Mouse (Mus musculus) right cerebral cortex, postnatal 25 days (tissue): ENCODE data around the gene Syn3.

Experiments used
- DNase-seq: peaks from one replicate; pipeline ENCODE4 v3.0.0; 2022

The Syn3 gene

DNA sequence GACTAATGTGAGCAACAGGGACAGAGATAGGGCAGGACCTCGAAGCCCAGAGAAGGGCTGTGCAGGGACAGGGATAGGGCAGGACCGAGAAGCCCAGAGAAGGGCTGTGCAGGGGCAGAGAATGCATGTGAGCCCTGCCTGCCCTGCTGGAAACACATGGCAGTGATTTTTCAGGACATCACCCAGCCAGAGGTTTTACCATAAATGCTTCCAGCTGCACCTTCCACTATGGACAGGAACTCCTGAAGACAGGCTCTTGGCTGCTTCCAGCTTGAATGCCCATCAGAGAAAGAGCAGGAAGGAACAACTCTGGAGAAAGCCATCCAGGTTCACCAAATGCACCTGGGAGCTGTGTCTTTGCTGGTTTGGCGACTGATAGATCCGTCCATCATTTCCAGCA, 131.3 kb downstream of the Syn3 start:
- DNase-seq = no peak

DNA sequence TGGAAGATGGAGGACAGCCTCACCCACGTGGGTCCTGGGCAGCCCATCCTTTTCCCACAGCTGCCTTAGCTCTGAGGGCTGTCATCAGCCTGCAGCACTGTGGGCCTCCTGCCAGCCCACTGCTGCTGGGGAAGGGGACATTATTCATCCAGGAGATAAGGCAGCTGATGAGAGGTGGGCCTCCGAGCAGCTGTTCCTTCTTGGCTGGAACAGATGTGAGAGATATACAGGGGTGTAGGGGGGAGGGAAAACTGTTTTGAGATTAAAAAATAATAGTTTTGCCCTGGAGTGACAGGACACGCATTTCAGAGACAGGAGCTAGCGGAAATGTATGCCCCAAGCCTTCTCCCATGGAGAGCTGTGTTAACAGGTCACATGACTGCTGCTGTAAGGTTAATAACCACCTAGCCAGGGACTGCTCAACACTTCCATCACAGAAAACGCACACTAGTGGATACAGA, 133.0 kb downstream of the Syn3 start:
- no peak for DNase-seq

DNA sequence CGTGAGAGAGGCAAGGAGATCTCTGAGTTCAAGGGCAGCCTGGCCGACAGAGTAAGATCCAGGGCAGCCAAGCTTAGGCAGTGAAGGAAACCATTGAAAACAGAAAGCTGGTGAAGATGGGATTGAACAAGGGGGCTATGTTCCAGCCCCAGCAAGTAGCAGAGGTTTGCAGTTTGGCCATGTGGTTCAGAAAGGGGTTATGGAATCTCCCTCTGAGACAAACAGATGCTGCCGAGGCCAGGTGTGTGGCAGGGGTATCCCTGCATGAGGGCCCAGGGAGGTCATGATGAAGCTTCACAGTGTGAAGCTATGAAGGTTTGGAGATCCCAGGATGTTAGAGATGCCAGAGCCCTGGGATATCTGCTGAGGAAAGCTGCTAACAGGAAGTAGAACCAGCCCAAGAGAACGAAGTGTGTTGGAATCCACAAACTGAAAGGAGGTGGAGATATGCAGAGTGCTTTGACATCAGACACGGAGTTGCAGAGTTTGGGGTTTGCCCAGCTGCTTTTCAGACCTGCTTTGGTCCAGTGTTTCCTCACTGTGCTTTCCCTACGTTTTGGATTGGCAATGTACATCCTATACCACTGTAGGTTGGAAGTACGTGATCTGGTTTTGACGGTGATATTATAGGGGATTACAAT, 134.9 kb downstream of the Syn3 start:
- no peak for DNase-seq

DNA sequence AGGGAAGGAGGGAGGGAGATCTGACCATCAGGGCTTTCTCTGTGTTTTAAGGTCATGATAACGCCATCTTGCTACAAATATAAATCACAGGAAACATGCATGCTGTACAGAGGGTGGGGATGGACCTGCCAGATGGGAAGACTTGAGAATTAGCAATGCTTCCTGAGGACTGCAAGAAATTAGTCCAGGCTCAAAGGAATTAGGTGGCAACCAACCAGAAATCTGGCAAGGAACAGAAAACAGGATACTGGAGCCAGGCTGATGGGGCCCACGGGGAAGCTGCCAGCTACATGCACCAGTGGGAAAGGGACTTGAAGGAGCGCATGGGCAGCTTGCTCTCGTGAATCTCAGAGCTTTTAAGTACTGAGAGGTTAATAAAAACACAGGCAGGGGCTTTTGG, 139.0 kb downstream of the Syn3 start:
- DNase-seq = no peak

DNA sequence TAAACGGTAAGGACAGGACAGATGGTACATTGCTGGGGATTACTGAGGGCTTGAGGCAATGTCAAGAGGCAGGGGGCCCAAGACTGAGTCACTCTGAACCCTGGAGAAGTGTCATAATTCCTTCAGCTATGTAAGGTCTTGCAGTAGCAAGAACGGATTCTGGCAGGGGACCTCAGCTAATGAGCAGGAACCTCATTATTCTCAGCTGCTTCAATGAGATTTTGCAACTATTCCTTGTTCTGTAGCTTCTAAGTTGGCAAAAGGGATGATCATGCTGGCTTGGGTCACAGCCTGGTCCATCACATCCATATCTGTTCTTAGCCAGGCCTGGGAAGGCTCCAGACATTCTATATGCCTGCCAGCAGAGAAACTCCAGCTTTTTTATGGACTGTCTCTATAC, 139.5 kb downstream of the Syn3 start:
- DNase-seq = no peak

DNA sequence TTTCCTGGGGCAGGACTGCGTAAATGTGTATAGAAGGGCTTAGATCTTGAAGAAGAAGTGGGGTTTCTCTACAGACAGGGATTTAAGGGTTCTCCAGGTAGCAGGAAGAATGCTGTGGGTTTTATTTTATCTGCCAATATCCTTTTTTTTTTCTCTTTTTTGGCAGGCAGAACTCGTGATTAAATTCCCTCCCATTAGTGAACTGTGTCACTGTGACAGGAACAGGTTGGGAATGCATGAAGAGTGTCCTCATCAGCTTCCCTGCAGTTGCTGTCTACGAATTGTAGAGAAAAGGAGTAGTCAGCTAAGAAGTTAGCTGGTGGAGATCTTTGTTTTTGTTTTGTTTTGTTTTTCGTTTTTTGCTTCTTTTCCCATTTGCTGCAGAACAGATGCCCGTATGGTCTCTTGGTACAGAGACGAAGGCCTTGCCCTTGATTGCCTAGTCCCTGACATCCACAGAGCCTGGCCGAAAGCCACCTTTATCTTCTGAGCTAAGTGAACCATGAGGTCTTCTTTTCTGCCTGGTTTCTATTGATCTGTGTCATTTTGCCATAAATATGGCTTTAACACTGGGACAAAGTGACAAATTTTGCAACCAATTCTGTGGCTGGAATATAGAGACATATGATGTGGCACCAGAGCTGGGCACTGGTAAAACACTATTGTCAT, 140.3 kb downstream of the Syn3 start:
- no peak for DNase-seq

DNA sequence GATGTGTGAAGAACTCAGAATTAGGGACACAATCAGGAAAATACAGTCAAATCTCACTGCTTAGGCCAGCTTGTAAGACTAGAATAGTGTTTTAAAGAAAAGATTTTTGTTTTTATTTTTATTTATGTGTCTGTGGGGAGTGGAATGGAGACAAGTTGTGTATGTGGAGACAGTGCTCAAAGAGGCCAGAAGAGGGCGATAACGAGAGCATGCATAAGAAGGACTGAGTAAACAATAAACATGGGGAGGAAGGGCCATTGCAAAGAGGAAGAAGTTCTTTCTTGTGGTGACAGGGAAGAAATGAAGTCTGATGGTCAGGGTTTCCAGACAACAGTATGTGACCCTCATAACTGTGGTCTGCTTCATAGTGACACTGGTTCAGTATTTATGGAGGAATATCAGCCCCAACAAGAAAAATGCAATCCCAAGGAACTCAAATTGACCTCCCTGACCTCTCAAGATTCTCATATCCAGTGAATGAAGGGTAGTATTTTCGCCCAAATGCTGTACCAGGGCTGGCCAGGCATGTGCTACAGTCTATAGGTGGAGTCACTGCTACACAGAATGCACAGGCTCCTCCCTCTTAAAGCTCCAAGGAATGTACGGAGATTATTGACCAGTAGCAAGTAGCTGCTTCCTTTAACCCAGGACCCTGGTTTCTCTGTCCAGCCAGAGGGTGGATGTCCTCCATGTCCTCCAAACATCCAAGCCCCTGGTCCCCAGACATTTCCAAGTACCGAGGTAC, 141.7 kb downstream of the Syn3 start:
- no peak for DNase-seq

DNA sequence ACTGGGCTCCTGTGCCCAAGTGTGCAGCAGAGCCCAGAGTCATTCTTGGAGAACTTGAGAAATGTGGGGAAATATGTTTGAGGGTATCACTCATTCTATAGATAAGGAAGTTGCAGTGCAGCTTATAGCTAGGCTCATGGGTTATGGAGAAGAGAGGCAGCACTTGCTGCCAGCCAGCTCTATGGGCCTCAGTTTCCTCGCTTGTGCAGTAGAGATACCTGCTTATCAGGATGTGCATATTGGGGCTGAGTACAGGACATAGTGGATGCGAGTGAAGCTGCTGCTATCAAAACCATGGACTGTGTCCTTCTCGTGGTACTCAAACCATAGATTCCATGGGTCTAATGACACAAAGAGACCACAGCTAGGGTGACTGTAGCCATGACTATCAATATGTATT, 146.2 kb downstream of the Syn3 start:
- DNase-seq = no peak

DNA sequence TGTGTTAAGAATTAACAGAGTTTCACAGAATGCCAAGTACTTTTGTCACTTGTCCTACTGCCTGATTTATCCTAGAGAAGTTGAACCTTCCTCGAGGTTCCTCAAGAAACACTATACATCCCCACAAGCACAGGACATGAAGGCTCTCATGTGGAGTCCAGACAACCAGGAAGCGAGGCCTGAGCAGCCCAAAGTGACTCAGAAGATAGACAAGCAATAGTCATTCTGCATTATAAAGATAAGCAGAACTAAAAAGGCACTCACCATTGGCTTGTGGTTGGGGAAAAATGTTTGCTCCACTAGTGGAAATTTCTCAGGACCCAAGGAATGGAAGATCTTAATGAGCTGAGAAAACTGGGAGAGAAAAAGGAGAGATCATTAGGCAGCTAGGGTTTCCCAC, 147.4 kb downstream of the Syn3 start:
- no peak for DNase-seq

DNA sequence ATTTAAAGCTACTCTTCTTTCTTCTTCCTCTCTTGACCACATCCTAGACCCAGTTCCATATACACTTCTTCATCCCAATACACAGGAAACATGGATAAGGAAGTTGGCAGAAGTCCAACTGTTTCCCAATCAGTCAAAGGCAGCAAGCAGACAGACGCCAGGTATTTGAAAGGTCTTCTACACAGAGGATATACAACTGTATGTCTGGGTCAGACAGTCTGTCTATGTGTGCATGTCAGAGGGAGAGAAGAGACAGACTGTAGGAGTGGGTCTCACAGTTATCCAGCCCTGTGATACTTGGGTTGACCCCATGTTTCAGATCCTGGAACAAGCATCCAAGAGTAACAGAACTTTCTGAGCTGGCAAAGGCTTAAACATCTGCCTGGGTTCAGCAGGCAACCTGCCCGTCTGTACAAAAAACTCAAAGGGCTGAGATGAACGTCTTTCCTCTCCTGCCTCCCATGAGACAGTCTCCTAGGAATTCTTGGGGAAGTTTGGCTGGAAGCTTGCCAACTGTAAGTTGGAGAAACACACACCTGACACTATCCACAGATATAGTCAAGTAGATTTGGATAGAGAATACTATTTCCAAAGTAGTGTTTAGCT, 152.4 kb downstream of the Syn3 start:
- no peak for DNase-seq

DNA sequence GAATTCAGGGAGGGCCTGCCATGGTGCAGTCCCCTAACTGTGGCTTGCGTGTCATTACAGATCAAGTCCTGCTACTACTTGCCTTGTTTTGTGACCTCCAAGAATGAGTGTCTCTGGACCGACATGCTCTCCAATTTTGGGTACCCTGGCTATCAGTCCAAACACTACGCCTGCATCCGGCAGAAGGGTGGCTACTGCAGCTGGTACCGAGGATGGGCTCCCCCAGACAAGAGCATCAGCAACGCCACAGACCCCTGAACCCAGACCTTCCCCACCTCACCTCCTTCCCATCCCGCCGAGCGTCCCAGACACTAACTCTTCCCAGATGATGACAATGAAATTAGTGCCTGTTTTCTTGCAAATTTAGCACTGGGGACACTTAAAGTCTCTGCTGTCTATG, 153.1 kb downstream of the Syn3 start:
- DNase-seq = no peak

DNA sequence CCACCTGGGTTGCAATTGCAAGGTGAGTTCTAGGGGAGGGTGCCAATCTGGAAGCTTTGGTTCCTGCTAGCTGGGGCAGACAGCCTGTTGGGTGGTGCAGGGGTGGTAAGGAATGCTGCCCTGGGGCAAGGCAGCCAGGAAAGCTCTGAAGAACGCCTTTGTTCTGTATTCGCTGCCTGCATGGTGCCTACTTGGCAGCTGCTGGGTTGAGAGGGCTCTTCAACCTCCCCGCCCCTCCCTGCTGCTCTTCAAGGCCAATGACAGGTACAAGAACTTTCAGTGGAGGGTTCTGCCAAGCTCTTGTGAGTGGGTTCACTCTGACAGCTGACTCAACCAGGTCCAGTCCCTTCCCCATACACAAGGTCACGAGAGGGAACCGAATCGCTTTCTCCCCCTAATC, 154.0 kb downstream of the Syn3 start:
- no peak for DNase-seq

DNA sequence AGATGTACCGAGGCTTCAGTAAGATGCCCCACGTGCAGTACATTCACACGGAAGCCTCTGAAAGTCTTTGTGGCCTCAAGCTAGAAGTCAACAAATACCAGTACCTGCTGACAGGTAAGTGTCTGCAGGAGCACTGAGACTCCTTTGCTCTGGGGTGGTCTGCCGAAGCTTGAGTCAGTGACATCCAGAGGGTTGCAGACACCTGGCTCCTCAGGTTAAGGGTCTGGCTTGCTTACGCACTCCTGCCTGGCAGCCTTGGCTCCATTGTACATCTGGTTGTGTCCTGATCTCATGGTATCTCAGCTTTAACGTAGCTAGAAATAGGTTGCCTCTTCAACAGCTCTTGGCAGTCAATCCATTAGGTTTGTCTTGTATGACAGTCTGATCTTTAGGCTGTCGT, 154.8 kb downstream of the Syn3 start:
- DNase-seq = no peak

DNA sequence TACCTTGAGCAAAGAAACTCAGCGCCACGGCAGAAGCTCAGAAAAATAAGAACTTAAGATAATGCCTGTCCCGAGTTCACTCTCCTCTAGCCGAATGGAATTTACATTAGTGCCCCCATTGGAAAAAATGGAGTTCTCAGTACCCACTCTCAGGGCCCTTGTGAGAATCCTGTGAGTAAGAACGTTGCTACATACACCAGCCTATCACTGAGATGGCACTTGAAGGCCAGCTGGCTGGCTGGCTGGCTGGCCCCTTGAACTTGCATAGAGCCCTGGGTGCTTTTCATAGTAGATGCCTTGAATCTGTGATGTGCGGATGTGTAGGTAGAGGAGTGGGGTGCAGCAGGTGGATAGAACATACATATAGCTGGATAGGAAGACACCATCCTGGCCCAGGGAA, 155.3 kb downstream of the Syn3 start:
- no peak for DNase-seq

DNA sequence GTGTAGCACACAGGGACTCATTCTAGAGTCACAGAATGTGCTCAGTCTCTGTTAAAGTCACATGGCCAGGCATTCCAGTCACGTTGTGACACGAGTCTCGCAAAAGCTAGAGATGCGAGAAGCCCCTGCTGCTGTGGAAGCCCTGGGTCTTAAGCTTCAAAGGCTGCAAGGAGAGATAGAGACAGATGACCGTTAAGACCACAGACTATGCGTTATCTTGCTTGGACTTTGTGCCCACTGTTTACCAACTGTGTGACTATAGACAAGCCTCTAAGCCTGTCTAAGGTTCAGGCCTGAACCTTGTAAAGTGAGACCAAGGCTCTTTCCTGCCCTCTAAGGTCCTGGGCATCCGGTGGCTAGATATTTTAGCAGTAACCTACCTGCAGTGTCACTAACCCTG, 156.0 kb downstream of the Syn3 start:
- DNase-seq = no peak

DNA sequence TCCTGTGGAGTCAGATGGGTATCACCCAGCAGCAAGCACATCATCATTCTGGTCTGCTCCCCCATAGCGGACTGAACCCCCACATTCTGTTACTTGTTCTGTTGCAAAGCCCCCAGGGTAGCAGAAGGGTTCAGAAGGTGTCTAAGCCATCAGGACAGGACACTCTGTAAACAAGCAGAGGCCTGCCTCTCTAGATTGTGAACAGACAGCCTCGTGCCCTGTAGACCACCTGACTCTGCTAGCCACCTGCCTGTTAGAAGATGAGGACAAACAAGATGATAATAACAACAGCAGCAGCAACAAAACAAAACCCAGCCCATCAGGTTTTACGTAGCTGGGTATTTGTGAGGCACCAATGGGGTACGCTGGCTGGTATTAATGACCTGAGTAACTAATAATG, 156.5 kb downstream of the Syn3 start:
- no peak for DNase-seq

DNA sequence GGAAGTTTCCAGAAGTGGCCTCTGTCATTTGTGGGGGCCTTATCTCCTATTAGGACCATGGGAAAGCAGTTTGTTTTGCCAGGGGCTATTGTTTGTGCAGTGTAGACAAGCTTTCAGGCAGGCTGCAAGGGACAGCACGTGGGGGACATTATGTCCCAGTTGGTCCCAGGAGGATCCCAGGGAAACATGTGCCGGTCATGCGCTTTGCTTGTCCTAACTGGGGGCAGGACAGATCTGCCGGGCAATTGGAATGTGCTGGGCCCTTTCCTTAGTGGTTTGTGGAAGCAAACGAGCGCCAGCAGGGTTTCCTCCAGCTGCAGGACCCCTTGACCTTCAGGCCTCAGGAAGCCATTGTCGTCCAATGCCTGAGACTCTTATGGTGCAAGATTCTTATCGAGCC, 157.1 kb downstream of the Syn3 start:
- no peak for DNase-seq

DNA sequence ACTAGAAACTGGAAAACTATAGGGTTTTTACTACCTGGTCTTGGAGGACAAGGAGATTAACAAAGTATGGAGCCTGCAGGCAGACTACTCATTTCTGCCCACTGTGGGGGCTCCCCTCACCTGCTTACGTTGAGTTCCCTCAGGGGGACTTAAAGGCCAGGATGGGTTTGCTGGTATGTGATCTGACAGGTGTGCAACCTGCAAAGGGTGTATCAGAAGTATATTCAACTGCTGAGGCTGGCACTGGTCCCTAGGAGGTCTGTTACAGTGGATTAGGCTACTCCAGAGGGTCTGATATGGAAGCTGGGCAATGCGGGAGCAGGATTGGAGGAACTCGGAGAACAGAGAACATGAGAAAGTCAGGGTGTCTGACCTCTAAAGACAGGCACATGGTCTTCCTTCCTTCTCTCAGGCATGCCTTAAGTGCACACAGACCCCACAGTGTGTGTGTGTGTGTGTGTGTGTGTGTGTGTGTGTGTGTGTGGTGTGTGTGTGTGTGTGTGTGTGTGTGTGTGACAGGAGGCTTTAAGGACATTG, 157.6 kb downstream of the Syn3 start:
- no peak for DNase-seq

DNA sequence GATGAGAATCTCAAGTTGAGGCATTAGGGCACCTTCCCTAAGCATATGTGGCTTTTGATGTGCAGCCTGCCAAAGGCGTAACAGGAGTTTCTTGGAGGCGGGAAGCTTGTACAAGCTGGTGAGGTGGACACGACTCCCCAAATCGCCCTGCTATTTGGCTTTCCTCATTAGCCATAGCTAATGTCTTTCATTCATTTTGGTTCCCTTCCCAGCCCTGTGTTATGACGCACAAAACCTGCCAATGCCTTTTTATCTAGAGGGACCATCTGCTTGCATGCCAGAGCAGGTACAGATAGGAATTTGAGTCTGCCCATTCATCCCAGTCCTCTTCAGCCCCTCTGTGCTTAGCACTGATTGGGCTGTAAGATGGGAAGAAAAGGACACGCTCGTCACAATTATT, 158.3 kb downstream of the Syn3 start:
- DNase-seq = no peak

DNA sequence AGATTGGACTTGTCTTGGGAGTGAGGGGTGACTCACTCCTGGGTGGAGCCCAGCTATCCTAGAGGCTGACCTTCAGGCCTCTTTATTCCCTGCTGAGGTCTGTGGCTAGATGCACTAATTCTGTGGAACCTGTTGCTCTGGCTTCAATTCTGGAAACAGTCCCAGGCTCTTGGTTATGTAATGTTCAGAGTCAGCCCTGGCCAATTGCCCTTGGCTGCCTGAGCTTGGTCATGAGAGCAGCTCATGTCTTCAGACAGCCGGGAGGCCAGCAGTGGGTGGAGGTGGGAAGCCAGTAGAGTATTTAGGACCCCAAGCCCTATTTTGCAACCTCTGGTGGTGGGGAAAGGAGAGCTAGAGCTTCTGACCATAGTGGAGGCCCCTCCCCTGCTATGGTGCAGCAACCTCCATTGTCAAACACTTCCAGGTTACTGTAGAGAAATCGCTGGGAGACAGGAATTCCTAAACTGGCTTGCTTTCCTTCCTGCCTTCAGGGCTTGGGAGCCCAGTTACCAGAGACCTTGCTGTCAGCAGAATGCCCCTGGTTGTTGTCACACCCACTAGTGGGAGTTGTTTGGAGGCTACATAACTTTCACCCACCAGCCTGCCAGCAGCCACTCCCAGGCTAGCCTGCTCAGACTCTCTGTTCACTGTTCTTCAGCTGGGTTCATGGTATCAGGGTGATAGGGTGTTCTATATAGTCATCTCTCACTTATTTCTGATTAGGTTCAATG, 158.9 kb downstream of the Syn3 start:
- peak; percentile 56 for DNase-seq

DNA sequence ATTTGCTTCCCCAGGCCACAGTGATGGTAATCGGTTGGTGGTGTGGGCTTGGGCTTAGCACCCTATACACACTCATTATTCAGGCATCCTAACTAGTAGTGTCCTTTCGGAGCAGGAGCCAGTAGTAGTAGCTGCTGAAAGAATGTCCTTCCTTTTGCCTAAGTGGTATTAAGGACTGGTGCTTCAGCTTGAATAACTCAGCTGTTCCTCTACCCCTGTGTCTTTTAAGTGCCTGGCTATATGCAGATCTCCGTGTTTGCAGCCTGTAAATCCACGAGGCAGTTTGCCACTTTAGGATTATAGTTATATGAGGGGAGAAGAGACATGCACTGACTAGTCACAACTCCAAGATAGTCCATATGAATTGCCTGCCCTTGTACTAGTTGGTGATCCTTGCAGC, 159.6 kb downstream of the Syn3 start:
- DNase-seq = no peak

DNA sequence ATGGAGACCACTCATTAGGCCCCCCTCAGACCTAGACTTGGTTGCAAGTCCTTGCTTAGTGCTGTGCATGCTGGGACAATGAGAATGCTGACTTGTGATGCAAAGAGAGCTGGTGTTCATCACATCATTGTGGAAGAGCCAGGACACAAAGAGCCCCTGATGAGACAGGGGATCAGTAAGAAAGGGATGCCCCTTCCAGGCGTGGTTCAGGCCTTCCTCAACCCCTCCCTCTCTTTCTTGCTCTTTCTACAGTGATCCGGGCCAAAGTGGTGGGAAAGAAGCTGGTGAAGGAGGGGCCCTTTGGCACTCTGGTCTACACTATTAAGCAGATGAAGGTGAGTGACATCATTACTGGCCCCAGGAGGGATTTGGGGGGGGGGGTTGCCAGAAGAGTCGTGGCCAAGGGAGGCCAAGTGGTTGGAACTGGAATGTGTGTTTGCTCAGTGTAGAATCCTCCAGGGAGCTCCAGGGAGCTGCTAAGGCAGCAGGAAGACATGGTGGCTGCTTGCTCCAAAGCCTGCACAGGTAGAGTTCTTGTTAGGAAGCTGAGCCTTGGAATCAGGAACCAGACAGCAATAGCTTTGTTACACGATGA, 160.5 kb downstream of the Syn3 start:
- DNase-seq = no peak

DNA sequence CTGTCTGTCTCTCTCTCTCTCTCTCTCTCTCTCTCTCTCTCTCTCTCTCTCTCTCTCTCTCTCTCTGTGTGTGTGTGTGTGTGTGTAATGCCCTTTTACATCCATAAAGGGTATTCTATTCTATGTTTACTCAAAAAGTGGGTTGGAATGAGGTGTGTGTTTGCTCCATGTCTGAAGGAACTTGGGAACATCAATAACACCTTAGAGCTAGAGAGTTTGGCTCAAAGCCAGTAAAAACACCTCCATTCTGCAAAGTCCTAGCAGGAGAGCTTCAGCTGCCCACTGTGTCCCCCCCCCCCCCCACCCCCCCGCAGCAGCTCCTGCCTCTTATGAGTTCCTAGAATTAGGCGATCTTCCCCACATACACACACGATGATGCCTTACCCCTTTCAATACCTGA, 161.5 kb downstream of the Syn3 start:
- DNase-seq = no peak
